Mouse (Mus musculus): Measurements from ENCODE around the gene Mdm2.

DNA sequence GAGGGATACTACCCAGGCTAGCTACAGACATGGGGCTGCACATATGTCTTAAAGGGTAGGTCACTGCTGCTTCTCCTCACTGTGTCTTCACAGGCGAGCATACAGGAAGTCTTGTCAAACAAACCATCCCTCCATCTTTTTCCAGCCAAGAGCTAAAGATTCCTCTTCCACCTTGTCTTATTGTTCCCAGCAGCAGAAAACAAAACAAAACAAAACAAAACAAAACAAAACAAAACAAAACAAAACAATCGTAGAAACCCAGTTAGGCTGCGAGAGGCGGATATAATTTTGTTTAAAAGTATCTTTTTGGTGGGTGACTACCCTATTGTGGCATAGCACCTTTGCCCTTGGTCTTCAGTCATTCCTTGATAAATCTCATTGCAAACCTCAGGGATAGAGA lies 32.1 kb upstream of the Mdm2 start:
- TF ChIP-seq CTCF (conservative IDR thresholded peaks at IDR 0.05; ENCODE audit: insufficient read depth, insufficient read length, low read depth, low read length) (no peak), POLR2A (IDR thresholded peaks at IDR 0.05; ENCODE audit: low read depth, low read length) (no peak)
